Mouse (Mus musculus) embryonic fibroblast, embryonic 13.5 days (primary cell): ENCODE measurements around the gene Suclg1.

Experiments
- CTCF ChIP-seq: IDR thresholded peaks from 2 replicates; pipeline ENCODE4 v1.5.1; 2011; ENCODE audit warnings: mild to moderate bottlenecking, control low read depth, low read length, moderate library complexity, borderline replicate concordance; ENCODE audit not compliant: insufficient read depth
- POLR2A ChIP-seq: IDR thresholded peaks from 2 replicates; pipeline ENCODE4 v1.6.1; 2011; ENCODE audit warnings: low read depth, mild to moderate bottlenecking, control low read depth, low read length, moderate library complexity

GRCm38 (mm10) chr6:73314923-73315603, 66.9 kb downstream of the Suclg1 start:
- TF ChIP-seq POLR2A (no peak), CTCF (no peak)
